Mouse (Mus musculus) E14TG2a.4 (cell line): ENCODE measurements around the gene Hspg2.

Source experiments
- H3K27me3 ChIP-seq: 2 replicates; pipeline ENCODE4 v1.6.1; 2014; ENCODE audit warnings: low read length, control low read depth; ENCODE audit not compliant: insufficient read depth
- H3K36me3 ChIP-seq: 2 replicates; pipeline ENCODE4 v1.6.1; 2014; ENCODE audit warnings: low read length, control low read depth; ENCODE audit not compliant: insufficient read depth
- H3K4me1 ChIP-seq: replicated peaks from 2 replicates; pipeline ENCODE4 v1.6.1; 2014; ENCODE audit warnings: low read depth, low read length, control low read depth
- H3K4me3 ChIP-seq: replicated peaks from 2 replicates; pipeline ENCODE4 v1.5.1; 2014; ENCODE audit warnings: mild to moderate bottlenecking, low read length
- H3K9me3 ChIP-seq: 2 replicates; pipeline ENCODE4 v1.6.1; 2014; ENCODE audit warnings: low read length, control low read depth
- CTCF ChIP-seq: conservative IDR thresholded peaks from 2 replicates; pipeline ENCODE4 v1.5.1; 2014; ENCODE audit warnings: low read length
- NANOG ChIP-seq: IDR thresholded peaks from 2 replicates; pipeline ENCODE4 v1.6.1; 2014; ENCODE audit warnings: borderline replicate concordance, low read length, mixed read lengths
- POU5F1 ChIP-seq: IDR thresholded peaks from 2 replicates; pipeline ENCODE4 v1.6.1; 2014; ENCODE audit warnings: low read length, borderline replicate concordance

Hspg2 gene

GRCm38 (mm10) chr4:137512897-137513296, 44.3 kb downstream of the Hspg2 start:
- Histone ChIP-seq H3K4me3 (no peak overlapping the region), H3K36me3 (peaks cover 98% of the 10 kb centered on the region), H3K27me3 (no peaks in the 10 kb centered on the region), H3K9me3 (no peaks in the 10 kb centered on the region), H3K4me1 (peaks cover 42% of the 10 kb centered on the region)
- TF ChIP-seq NANOG = no peak
- no peak for TF ChIP-seq CTCF
- no peak for TF ChIP-seq POU5F1

GRCm38 (mm10) chr4:137517989-137518691, 49.6 kb downstream of the Hspg2 start:
- peaks cover 48% of the 10 kb centered on the region for H3K4me1 ChIP-seq
- H3K9me3 ChIP-seq = no peaks in the 10 kb centered on the region
- H3K27me3 ChIP-seq = no peaks in the 10 kb centered on the region

GRCm38 (mm10) chr4:137518746-137519145, 50.2 kb downstream of the Hspg2 start:
- H3K36me3 ChIP-seq = peaks cover 99% of the 10 kb centered on the region
- peaks cover 48% of the 10 kb centered on the region for H3K4me1 ChIP-seq
- peak overlapping the region; percentile 67 for H3K4me3 ChIP-seq
- TF ChIP-seq POU5F1 (no peak), CTCF (peak; percentile 41)
- no peaks in the 10 kb centered on the region for H3K27me3 ChIP-seq
- H3K9me3 ChIP-seq = no peaks in the 10 kb centered on the region

More at GRCm38 (mm10) chr4:137517989-137518691, 49.6 kb downstream of the Hspg2 start:
- peaks cover 99% of the 10 kb centered on the region for H3K36me3 ChIP-seq
- peak overlapping the region; percentile 67 for H3K4me3 ChIP-seq
- TF ChIP-seq POU5F1 (no peak), CTCF (peak; percentile 46)

GRCm38 (mm10) chr4:137520346-137520745, 51.8 kb downstream of the Hspg2 start:
- no peak overlapping the region for H3K4me3 ChIP-seq
- H3K9me3 ChIP-seq = no peaks in the 10 kb centered on the region
- no peaks in the 10 kb centered on the region for H3K27me3 ChIP-seq
- H3K4me1 ChIP-seq = peaks cover 36% of the 10 kb centered on the region
- H3K36me3 ChIP-seq = peaks cover 100% of the 10 kb centered on the region
- no peak for TF ChIP-seq POU5F1

- no peaks in the 10 kb centered on the region for H3K27me3 ChIP-seq
- H3K4me1 ChIP-seq = peaks cover 31% of the 10 kb centered on the region
- no peak overlapping the region for H3K4me3 ChIP-seq
- TF ChIP-seq NANOG (no peak), POU5F1 (no peak), CTCF (no peak)
- peaks cover 100% of the 10 kb centered on the region for H3K36me3 ChIP-seq
- no peaks in the 10 kb centered on the region for H3K9me3 ChIP-seq
These were observed 53.4 kb downstream of the Hspg2 start for GRCm38 (mm10) chr4:137521966-137522365.

- no peak for TF ChIP-seq NANOG
- no peak for TF ChIP-seq POU5F1
- TF ChIP-seq CTCF = no peak
- H3K9me3 ChIP-seq = no peaks in the 10 kb centered on the region
- no peak overlapping the region for H3K4me3 ChIP-seq
- H3K36me3 ChIP-seq = peaks cover 100% of the 10 kb centered on the region
- 0 out of 2 replicates have a peak, but pooled peaks cover 5% of the 10 kb centered on the region for H3K4me1 ChIP-seq
- H3K27me3 ChIP-seq = no peaks in the 10 kb centered on the region
These were observed 56.9 kb downstream of the Hspg2 start for GRCm38 (mm10) chr4:137525426-137525825.

- no peak for TF ChIP-seq NANOG
- no peak for TF ChIP-seq POU5F1
- no peak for TF ChIP-seq CTCF
- H3K9me3 ChIP-seq = no peaks in the 10 kb centered on the region
- no peak overlapping the region for H3K4me3 ChIP-seq
- H3K27me3 ChIP-seq = no peaks in the 10 kb centered on the region
- H3K36me3 ChIP-seq = peaks cover 100% of the 10 kb centered on the region
- 0 out of 2 replicates have a peak, but pooled peaks cover 2% of the 10 kb centered on the region for H3K4me1 ChIP-seq
These were observed 58.8 kb downstream of the Hspg2 start for GRCm38 (mm10) chr4:137527368-137527767.

GRCm38 (mm10) chr4:137527872-137528271, 59.3 kb downstream of the Hspg2 start:
- Histone ChIP-seq H3K4me1 (0 out of 2 replicates have a peak, but pooled peaks cover 2% of the 10 kb centered on the region), H3K36me3 (peaks cover 100% of the 10 kb centered on the region), H3K9me3 (no peaks in the 10 kb centered on the region), H3K27me3 (no peaks in the 10 kb centered on the region), H3K4me3 (no peak overlapping the region)
- TF ChIP-seq NANOG = no peak
- TF ChIP-seq CTCF = no peak
- no peak for TF ChIP-seq POU5F1

- peaks cover 45% of the 10 kb centered on the region for H3K4me1 ChIP-seq
- H3K36me3 ChIP-seq = peaks cover 97% of the 10 kb centered on the region
- H3K27me3 ChIP-seq = no peaks in the 10 kb centered on the region
- no peaks in the 10 kb centered on the region for H3K9me3 ChIP-seq
- H3K4me3 ChIP-seq = peak overlapping the region; percentile 41
- no peak for TF ChIP-seq CTCF
These were observed 71.8 kb downstream of the Hspg2 start for GRCm38 (mm10) chr4:137540356-137540755.
